Mouse (Mus musculus) ES-Bruce4 (cell line): Measurements from ENCODE around the gene Bri3. TPM values are rescaled to one million over a fixed set of nuclear protein-coding genes. Genes with fewer than 3 reads are reported as not detected.

Experiments
- H3K27ac ChIP-seq: 2 replicates; pipeline ENCODE4 v1.5.1; 2012; ENCODE audit warnings: low read length, inconsistent platforms; ENCODE audit not compliant: insufficient read depth
- H3K27me3 ChIP-seq: 2 replicates; pipeline ENCODE4 v1.6.1; 2012; ENCODE audit warnings: mild to moderate bottlenecking, low read length, inconsistent platforms; ENCODE audit not compliant: control insufficient read depth, poor library complexity, insufficient read depth, severe bottlenecking
- H3K36me3 ChIP-seq: 2 replicates; pipeline ENCODE4 v1.6.1; 2012; ENCODE audit warnings: inconsistent platforms, mild to moderate bottlenecking, low read length, moderate library complexity; ENCODE audit not compliant: control insufficient read depth, poor library complexity, insufficient read depth, severe bottlenecking
- H3K4me1 ChIP-seq: one replicate; pipeline ENCODE4 v1.8.1; 2011; ENCODE audit warnings: low read length; ENCODE audit not compliant: control insufficient read depth, insufficient read depth
- H3K4me3 ChIP-seq: 2 replicates; pipeline ENCODE4 v1.5.1; 2011; ENCODE audit warnings: low read depth, mild to moderate bottlenecking, low read length
- H3K9ac ChIP-seq: 2 replicates; pipeline ENCODE4 v1.6.1; 2012; ENCODE audit warnings: low read depth, mild to moderate bottlenecking, inconsistent platforms; ENCODE audit not compliant: poor library complexity, severe bottlenecking
- H3K9me3 ChIP-seq: replicated peaks from 2 replicates; pipeline ENCODE4 v1.6.1; 2012; ENCODE audit warnings: mild to moderate bottlenecking, low read length, inconsistent platforms; ENCODE audit not compliant: control insufficient read depth, poor library complexity, insufficient read depth, severe bottlenecking
- CTCF ChIP-seq: IDR thresholded peaks from one replicate; pipeline ENCODE4 v1.8.1; 2011; ENCODE audit warnings: low read depth, low read length
- EP300 ChIP-seq: IDR thresholded peaks from 2 replicates; pipeline ENCODE4 v1.6.1; 2011; ENCODE audit warnings: low read depth, low read length; ENCODE audit not compliant: insufficient read depth
- POLR2A ChIP-seq: IDR thresholded peaks from one replicate; pipeline ENCODE4 v1.8.1; 2011; ENCODE audit warnings: low read length; ENCODE audit not compliant: insufficient read depth
- polyA plus RNA-seq: library from polyadenylated mRNA; stranded (reverse); fragments of >200 nt; gene quantifications from 2 replicates; pipeline ENCODE4 v1.2.4, GENCODE M21; 2011; ENCODE audit warnings: low read depth; ENCODE audit not compliant: missing spikeins, insufficient read depth, insufficient read length

Gene Bri3
- polyA plus RNA-seq, 1 experiment = 82.6 TPM

DNA sequence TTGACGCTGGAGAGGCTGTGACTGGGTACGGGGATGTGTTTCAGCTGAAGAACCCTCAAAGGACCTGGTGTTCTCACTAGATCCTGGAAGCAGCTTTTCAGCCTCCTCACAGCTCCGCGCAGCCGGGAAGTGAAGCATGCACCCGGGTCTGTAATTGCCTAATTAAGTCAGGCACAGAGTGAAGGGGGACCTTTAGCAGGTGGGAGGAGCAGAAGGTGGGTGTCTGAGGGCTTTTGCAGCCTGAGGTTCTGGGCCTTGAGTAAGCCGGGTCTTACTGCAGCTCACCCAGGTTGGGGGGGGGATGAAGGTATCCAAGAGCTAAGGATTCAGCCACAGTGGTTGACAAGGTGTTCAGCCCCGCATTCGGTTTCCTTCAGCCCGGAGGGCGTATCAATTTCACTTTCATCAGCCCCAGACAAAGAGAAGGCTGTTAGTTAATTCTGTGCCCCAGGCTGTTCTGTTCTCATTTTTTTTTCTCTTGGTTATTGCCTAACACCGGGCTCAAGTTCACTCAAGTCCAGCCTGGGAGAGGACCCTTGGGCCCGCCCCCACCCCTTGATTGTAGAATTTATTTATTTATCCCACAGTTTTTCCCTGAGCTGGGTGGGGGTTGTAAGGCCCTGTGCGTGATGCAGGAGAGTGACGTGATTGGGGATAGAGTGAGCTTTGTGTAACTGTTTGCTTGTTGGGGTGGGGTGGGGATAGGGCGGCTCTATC, 239.6 kb downstream of the Bri3 start:
- H3K36me3 ChIP-seq = no peaks in the 10 kb centered on the region
- TF ChIP-seq POLR2A (no peak), CTCF (no peak), EP300 (no peak)
- no peak overlapping the region for H3K9ac ChIP-seq
- no peak overlapping the region for H3K4me3 ChIP-seq
- H3K4me1 ChIP-seq = peaks cover 10% of the 10 kb centered on the region
- H3K27ac ChIP-seq = no peak overlapping the region
- no peaks in the 10 kb centered on the region for H3K9me3 ChIP-seq
- no peaks in the 10 kb centered on the region for H3K27me3 ChIP-seq

DNA sequence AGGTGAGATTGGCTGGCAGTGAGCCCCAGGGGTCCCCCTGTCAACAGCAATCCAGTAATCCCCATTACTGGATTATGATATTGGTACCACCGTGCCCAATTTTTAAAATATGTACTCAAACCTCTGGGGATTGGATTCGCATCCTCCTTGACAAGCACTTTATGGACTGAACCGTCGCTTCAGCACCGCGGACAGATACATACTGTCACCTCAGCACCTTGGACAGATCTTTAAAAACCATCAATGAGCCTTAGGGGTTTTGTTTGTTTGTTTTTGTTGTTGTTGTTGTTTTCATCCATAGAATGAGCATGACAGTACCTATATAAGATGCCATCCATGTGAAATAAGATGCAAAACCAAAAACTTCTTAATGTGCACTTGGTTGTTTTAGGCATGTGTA, 247.1 kb downstream of the Bri3 start:
- Histone ChIP-seq H3K27ac (no peak overlapping the region), H3K36me3 (no peaks in the 10 kb centered on the region), H3K9ac (no peak overlapping the region), H3K27me3 (no peaks in the 10 kb centered on the region), H3K4me1 (no peaks in the 10 kb centered on the region), H3K4me3 (no peak overlapping the region), H3K9me3 (no peaks in the 10 kb centered on the region)
- no peak for TF ChIP-seq POLR2A
- TF ChIP-seq EP300 = no peak
- no peak for TF ChIP-seq CTCF

Other genes starting within 250 kb of the Bri3 start
- 67.4 and 69.5 TPM in 2 replicates for gene Ccz1, start 229.6 kb upstream of the Bri3 start, polyA plus RNA-seq
- gene Ocm, start 217.8 kb upstream of the Bri3 start, polyA plus RNA-seq = not detected in 2 replicates
- 46.2 and 47.1 TPM in 2 replicates for gene Lmtk2, start 144.0 kb upstream of the Bri3 start, polyA plus RNA-seq
- 3.0 and 3.1 TPM in 2 replicates for gene Bhlha15, start 54.2 kb upstream of the Bri3 start, polyA plus RNA-seq
- 10.7 and 11.6 TPM in 2 replicates for gene Tecpr1, start 20.8 kb upstream of the Bri3 start, polyA plus RNA-seq
- gene Baiap2l1, start 113.7 kb downstream of the Bri3 start, polyA plus RNA-seq = 18.2 and 21.7 TPM in 2 replicates